Mouse (Mus musculus) cortical plate, adult 2 months (tissue): ENCODE data around the gene Borcs6.
A peak's percentile ranks its signal among the peaks of the same experiment; 100 is the strongest.

Experiments
- CTCF ChIP-seq: fragments of 200-500 bp; IDR thresholded peaks from 2 replicates; pipeline ENCODE4 v1.5.1; 2011; ENCODE audit warnings: mild to moderate bottlenecking, control low read depth, low read length; ENCODE audit not compliant: insufficient read depth; ENCODE audit errors: extremely low read depth
- POLR2A ChIP-seq: fragments of 200-500 bp; IDR thresholded peaks from 2 replicates; pipeline ENCODE4 v1.6.1; 2011; ENCODE audit warnings: mild to moderate bottlenecking, low read length, control low read depth; ENCODE audit not compliant: insufficient read depth; ENCODE audit errors: extremely low read depth

DNA sequence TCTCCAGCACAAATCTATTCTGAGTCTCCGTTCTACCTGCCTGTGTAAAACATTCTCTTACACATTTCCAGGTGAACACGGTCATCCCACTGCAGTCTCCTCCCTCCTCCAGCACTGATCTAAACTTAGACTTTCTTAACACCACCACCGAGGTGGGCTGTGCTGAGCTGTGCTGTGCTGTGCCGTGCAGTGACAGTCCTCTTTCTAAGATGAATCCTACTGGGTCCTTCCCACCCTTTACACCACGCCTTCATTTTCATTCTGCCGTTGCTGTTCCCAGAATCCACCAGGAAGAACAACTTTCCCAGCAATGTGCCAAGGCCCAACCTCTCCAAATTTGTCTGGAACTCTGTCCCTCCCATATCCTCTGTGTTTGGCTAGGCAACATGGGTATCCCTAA, 26.9 kb downstream of the Borcs6 start:
- no peak for TF ChIP-seq CTCF
- TF ChIP-seq POLR2A: peak; percentile 84
